In the genomic region with DNA sequence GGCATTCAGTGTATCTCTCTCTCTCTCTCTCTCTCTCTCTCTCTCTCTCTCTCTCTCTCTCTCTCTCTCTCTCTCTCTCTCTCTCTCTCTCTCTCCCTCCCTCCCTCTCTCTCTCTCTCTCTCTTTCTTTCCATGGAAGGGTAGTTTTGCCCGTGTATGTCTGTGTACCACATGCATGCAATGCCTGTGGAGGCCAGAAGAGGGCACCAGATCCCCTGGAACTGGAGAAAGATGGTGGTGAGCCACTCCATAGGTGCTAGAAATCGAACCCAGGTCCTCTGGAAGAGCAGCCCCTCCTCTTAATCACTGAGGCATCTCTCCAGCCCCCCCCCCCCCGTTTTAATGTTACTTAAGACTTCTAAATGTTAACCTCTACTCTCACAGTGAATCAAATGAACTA, we compare ENCODE assay signal across 7 mouse cellular contexts. TPM values are rescaled to one million over a fixed set of nuclear protein-coding genes. Genes with fewer than 3 reads are reported as not detected.
A peak's percentile ranks its signal among the peaks of the same experiment; 100 is the strongest.
DNase-seq lines count a peak whose midpoint lies in the region; ATAC-seq and TF ChIP-seq lines count a peak whose summit lies in the region.
"Not testable (repeated sequence)": the region's sequence is repeated elsewhere in the genome, so short reads cannot be mapped to it uniquely, and the experiment has no call there.

No protein-coding gene starts in this region.

- H3K9ac ChIP-seq in forebrain, embryonic 11.5 days (ENCODE audit: low read length); limb, embryonic 11.5 days (ENCODE audit: low read length); stomach, postnatal 0 days (ENCODE audit: low read length): not testable (repeated sequence)

- H3K4me3 ChIP-seq in E14TG2a.4 (replicated peaks; ENCODE audit: low read length); forebrain, embryonic 11.5 days (ENCODE audit: low read depth, low read length); limb, embryonic 11.5 days (ENCODE audit: low read depth, low read length); stomach, postnatal 0 days (ENCODE audit: low read depth, low read length): not testable (repeated sequence)

- not testable (repeated sequence) for ATAC-seq in forebrain, embryonic 11.5 days (replicated peaks; ENCODE audit: low FRiP score); limb, embryonic 11.5 days (ENCODE audit: insufficient number of reproducible peaks, low FRiP score, low TSS enrichment, low read depth); stomach, postnatal 0 days (ENCODE audit: low FRiP score, low TSS enrichment)

- not testable (repeated sequence) for H3K4me1 ChIP-seq in E14TG2a.4 (replicated peaks; ENCODE audit: low read depth, low read length); forebrain, embryonic 11.5 days (replicated peaks; ENCODE audit: control insufficient read depth, insufficient read depth, low read length); limb, embryonic 11.5 days (ENCODE audit: control insufficient read depth, insufficient read depth, low read length); stomach, postnatal 0 days (replicated peaks; ENCODE audit: control insufficient read depth, insufficient read depth)

- H3K36me3 ChIP-seq in E14TG2a.4 (ENCODE audit: insufficient read depth, low read length); forebrain, embryonic 11.5 days (ENCODE audit: control insufficient read depth, insufficient read depth, low read length); limb, embryonic 11.5 days (ENCODE audit: control insufficient read depth, insufficient read depth, low read length); stomach, postnatal 0 days (ENCODE audit: control insufficient read depth, insufficient read depth, low read length): not testable (repeated sequence)

- peak; percentile 57 for TF ChIP-seq CTCF in E14TG2a.4 (conservative IDR thresholded peaks at IDR 0.05; ENCODE audit: low read length)
- peak; percentile 67 for TF ChIP-seq CTCF in stomach, postnatal 0 days (IDR thresholded peaks at IDR 0.05; ENCODE audit: low read depth)

- not testable (repeated sequence) for H3K27ac ChIP-seq in forebrain, embryonic 11.5 days (ENCODE audit: low read depth, low read length); limb, embryonic 11.5 days (replicated peaks; ENCODE audit: low read depth, low read length); stomach, postnatal 0 days (replicated peaks)

- WGBS in forebrain, embryonic 11.5 days = 55% methylated on average over 3 of the region's 3 CpGs
- WGBS in limb, embryonic 11.5 days = 41% methylated on average over 3 of the region's 3 CpGs
- WGBS in stomach, postnatal 0 days = 44% methylated on average over 3 of the region's 3 CpGs

- TF ChIP-seq EP300 in stomach, postnatal 0 days (optimal IDR thresholded peaks at IDR 0.05) = not testable (repeated sequence)

- not testable (repeated sequence) for H3K9me3 ChIP-seq in E14TG2a.4 (ENCODE audit: low read length); forebrain, embryonic 11.5 days (ENCODE audit: control insufficient read depth, low read length); limb, embryonic 11.5 days (ENCODE audit: control insufficient read depth, low read length); stomach, postnatal 0 days (ENCODE audit: control insufficient read depth, low read length)

- not testable (repeated sequence) for H3K4me2 ChIP-seq in forebrain, embryonic 11.5 days (ENCODE audit: low read depth, low read length, severe bottlenecking); limb, embryonic 11.5 days (ENCODE audit: low read depth, severe bottlenecking); stomach, postnatal 0 days (replicated peaks; ENCODE audit: low read depth)

- peak; percentile 8 for DNase-seq in adrenal gland, postnatal 10 days
- peak; percentile 54 for DNase-seq in forebrain, embryonic 11.5 days (ENCODE audit: low spot score)
- peak; percentile 34 for DNase-seq in induced T-regulatory cell, adult 2 months (ENCODE audit: low read depth)
- DNase-seq in limb, embryonic 11.5 days (ENCODE audit: low spot score) = peak; percentile 32
- DNase-seq in lung, postnatal 36 days = peak; percentile 27
- not testable (repeated sequence) for DNase-seq in stomach, postnatal 0 days (ENCODE audit: low spot score)

- not testable (repeated sequence) for H3K27me3 ChIP-seq in E14TG2a.4 (ENCODE audit: insufficient read depth, low read length); forebrain, embryonic 11.5 days (ENCODE audit: control insufficient read depth, insufficient read depth, low read length); limb, embryonic 11.5 days (ENCODE audit: control insufficient read depth, insufficient read depth, low read length); stomach, postnatal 0 days (ENCODE audit: control insufficient read depth, insufficient read depth, low read length)

RNA-seq across cellular contexts. Expression of gene Cbll1, which starts 39.1 kb away (rescaled TPM):
- 10 to 100 TPM; 15.0 to 15.1 TPM for total RNA-seq in adrenal gland, postnatal 10 days (2021)
- 26.5 and 27.9 TPM in 2 replicates for polyA plus RNA-seq in forebrain, embryonic 11.5 days (2014; fragmentation: Nextera tagmentation; extraction: Ambion mirVana)
- polyA plus RNA-seq in limb, embryonic 11.5 days (2014; fragmentation: Nextera tagmentation; extraction: Ambion mirVana) = 23.3 and 26.0 TPM in 2 replicates
- polyA plus RNA-seq in stomach, postnatal 0 days (2015; fragmentation: Nextera tagmentation; extraction: Ambion mirVana) = 6.1 and 6.4 TPM in 2 replicates
